Comparison of ENCODE assay signal across 8 mouse cellular contexts in the genomic region with DNA sequence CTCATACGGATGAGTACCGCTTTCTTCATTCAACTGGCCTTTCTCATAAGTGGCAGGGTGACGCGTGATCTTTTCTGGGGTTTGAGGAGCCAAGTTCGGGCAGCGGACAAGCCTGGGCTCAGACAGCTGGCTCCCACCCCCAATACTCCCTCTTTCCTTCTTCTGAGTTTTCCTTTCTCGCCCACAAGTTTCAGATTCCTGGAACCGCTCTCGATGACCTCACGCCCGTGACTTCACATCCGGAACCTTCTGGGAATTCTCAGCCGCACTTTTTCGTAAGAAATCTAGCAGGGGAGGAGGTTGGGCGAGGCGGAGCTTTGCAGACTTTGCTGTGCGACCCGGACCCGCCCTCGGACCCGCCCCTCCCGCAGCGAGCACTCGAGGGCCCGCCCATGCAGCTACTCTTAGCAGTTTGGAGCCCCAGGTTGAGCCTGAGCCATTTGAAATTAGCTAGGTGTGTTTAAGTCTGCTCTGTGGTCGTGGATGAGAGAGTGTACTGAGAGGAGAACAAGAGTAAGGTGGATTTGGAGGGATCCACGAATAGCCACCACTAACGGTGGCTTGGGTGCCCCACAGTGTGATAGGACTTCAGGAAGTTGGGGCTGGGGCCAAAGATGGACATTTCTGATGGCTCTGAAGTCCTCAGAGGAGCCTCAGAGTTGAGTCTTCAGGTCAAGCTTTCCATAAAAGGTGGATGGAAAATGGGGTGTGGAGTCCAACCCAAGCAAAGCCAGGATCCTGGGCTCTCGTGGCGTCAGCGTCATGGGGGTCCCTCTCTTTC. TPM values are rescaled to one million over a fixed set of nuclear protein-coding genes. Genes with fewer than 3 reads are reported as not detected.
DNase-seq lines count a peak whose midpoint lies in the region; ATAC-seq and TF ChIP-seq lines count a peak whose summit lies in the region.

No protein-coding gene starts in this region.

- H3K4me3 ChIP-seq in E14TG2a.4 (replicated peaks; ENCODE audit: low read length) = peak overlapping the region; percentile 74
- H3K4me3 ChIP-seq in forebrain, embryonic 14.5 days (ENCODE audit: low read depth, low read length) = peak overlapping the region; percentile 22
- peak overlapping the region; percentile 28 for H3K4me3 ChIP-seq in left cerebral cortex, adult 2 months

- peak overlapping the region; percentile 54 for H3K4me2 ChIP-seq in forebrain, embryonic 14.5 days (ENCODE audit: low read length)

- H3K9me3 ChIP-seq in E14TG2a.4 (ENCODE audit: low read length) = no peaks in the 10 kb centered on the region
- H3K9me3 ChIP-seq in forebrain, embryonic 14.5 days (replicated peaks; ENCODE audit: control insufficient read depth, low read length) = no peaks in the 10 kb centered on the region

- H3K27me3 ChIP-seq in E14TG2a.4 (ENCODE audit: insufficient read depth, low read length) = peaks cover 8% of the 10 kb centered on the region; the same call in 1 of the 2 replicates
- H3K27me3 ChIP-seq in forebrain, embryonic 14.5 days (replicated peaks; ENCODE audit: control insufficient read depth, insufficient read depth, low read length) = no peaks in the 10 kb centered on the region

- DNase-seq in adrenal gland, postnatal 25 days = peak; percentile 86
- peak; percentile 76 for DNase-seq in forebrain, embryonic 14.5 days (ENCODE audit: low spot score)
- peak; percentile 89 to 90 for DNase-seq in heart, postnatal 36 days
- peak; percentile 69 to 72 for DNase-seq in left cerebral cortex, adult 2 months (ENCODE audit: extremely low spot score in 1 of 2, low spot score in 2 of 2)
- peak; percentile 94 for DNase-seq in lung, postnatal 4 days
- DNase-seq in right cerebral cortex, adult 18-20 months = peak; percentile 79
- peak; percentile 82 to 87 for DNase-seq in urinary bladder, adult 18-20 months (ENCODE audit: low spot score in 2 of 2)

- ATAC-seq in forebrain, embryonic 14.5 days = peak; percentile 63

- peak overlapping the region; percentile 48 for H3K9ac ChIP-seq in forebrain, embryonic 14.5 days (ENCODE audit: low read length)

- H3K36me3 ChIP-seq in E14TG2a.4 (ENCODE audit: insufficient read depth, low read length) = no peaks in the 10 kb centered on the region
- H3K36me3 ChIP-seq in forebrain, embryonic 14.5 days (ENCODE audit: control insufficient read depth, insufficient read depth, low read length) = no peaks in the 10 kb centered on the region

- TF ChIP-seq CTCF in E14TG2a.4 (conservative IDR thresholded peaks at IDR 0.05; ENCODE audit: low read length) = no peak
- TF ChIP-seq CTCF in left cerebral cortex, adult 2 months (IDR thresholded peaks at IDR 0.05) = no peak

- H3K4me1 ChIP-seq in E14TG2a.4 (replicated peaks; ENCODE audit: low read depth, low read length) = peaks cover 81% of the 10 kb centered on the region
- H3K4me1 ChIP-seq in forebrain, embryonic 14.5 days (ENCODE audit: control insufficient read depth, insufficient read depth, low read length) = peaks cover 8% of the 10 kb centered on the region; the same call in 1 of the 2 replicates

- intact Hi-C loops in heart, postnatal 36 days (cut with DNase I) = loop anchor here (2.0 kb wide), 2 partner anchors 17 to 65 kb away; partner anchors contain the start of genes Csrnp1, Gorasp1 and Ttc21a
- intact Hi-C loops in left cerebral cortex, adult 2 months (cut with DNase I) = loop anchor here (2.0 kb wide), 1 partner anchor 15 kb away; no protein-coding TSS in a partner anchor

- WGBS in forebrain, embryonic 14.5 days = 10% methylated on average over 31 of the region's 31 CpGs

- H3K27ac ChIP-seq in forebrain, embryonic 14.5 days (ENCODE audit: low read depth, low read length) = no peak overlapping the region
- no peak overlapping the region for H3K27ac ChIP-seq in left cerebral cortex, adult 2 months

RNA-seq across cellular contexts. Expression of gene Csrnp1, which starts 17.7 kb away (rescaled TPM):
- total RNA-seq in adrenal gland, postnatal 25 days (2021) = 12.5 and 13.0 TPM in 2 replicates
- polyA plus RNA-seq in forebrain, embryonic 14.5 days (2014; fragmentation: Nextera tagmentation; extraction: Ambion mirVana) = 1.1 and 1.4 TPM in 2 replicates
- total RNA-seq in heart, postnatal 36 days (2021) = 10 to 100 TPM; 11.1 to 29.3 TPM
- total RNA-seq in left cerebral cortex, adult 2 months (2021) = 10 to 100 TPM; 28.7 to 31.3 TPM

RNA-seq across cellular contexts. Expression of gene Xirp1, which starts 21.3 kb away (rescaled TPM):
- total RNA-seq in adrenal gland, postnatal 25 days (2021) = 0.12 TPM in 1 of 2 replicates, not detected in the other
- not detected in 2 replicates for polyA plus RNA-seq in forebrain, embryonic 14.5 days (2014; fragmentation: Nextera tagmentation; extraction: Ambion mirVana)
- 100 to 1,000 TPM; 122 to 127 TPM for total RNA-seq in heart, postnatal 36 days (2021)
- total RNA-seq in left cerebral cortex, adult 2 months (2021) = under 1 TPM; 0.14 to 0.20 TPM

Comparison
In these comparisons a context has a peak if more than half of its experiments do, and no peak if none do; other contexts are left out.
1. H3K4me3 ChIP-seq: peak in every context shown above with its lines; median percentile 74 in E14TG2a.4; 28 in left cerebral cortex, adult 2 months; 22 in forebrain, embryonic 14.5 days.
2. RNA of gene Xirp1, which starts 21.3 kb away (total RNA-seq): 122 to 127 TPM in heart, postnatal 36 days; 0.14 to 0.20 TPM in left cerebral cortex, adult 2 months and 0.12 TPM in adrenal gland, postnatal 25 days; every median in the first group is over 100 times any median in the second.
3. Peak in every context shown above with its lines, with median percentiles within 50 percentile points of each other: DNase-seq.